Mouse (Mus musculus) cortical plate, adult 2 months (tissue): ENCODE data around the gene Pwp2.

Experiments used
- CTCF ChIP-seq: fragments of 200-500 bp; IDR thresholded peaks from 2 replicates; pipeline ENCODE4 v1.5.1; 2011; ENCODE audit warnings: mild to moderate bottlenecking, control low read depth, low read length; ENCODE audit not compliant: insufficient read depth; ENCODE audit errors: extremely low read depth
- POLR2A ChIP-seq: fragments of 200-500 bp; IDR thresholded peaks from 2 replicates; pipeline ENCODE4 v1.6.1; 2011; ENCODE audit warnings: mild to moderate bottlenecking, low read length, control low read depth; ENCODE audit not compliant: insufficient read depth; ENCODE audit errors: extremely low read depth

- TF ChIP-seq CTCF = no peak
- TF ChIP-seq POLR2A = no peak
These were observed 57.7 kb downstream of the Pwp2 start for GRCm38 (mm10) chr10:78127046-78127870.
